Mouse (Mus musculus): ENCODE measurements around the gene Ano4. TPM values are rescaled to one million over a fixed set of nuclear protein-coding genes. Genes with fewer than 3 reads are reported as not detected.

The Ano4 gene
- polyA plus RNA-seq, 1 experiment: not detected

GRCm38 (mm10) chr10:89243808-89244207, 100.8 kb downstream of the Ano4 start:
- TF ChIP-seq GATA1 (IDR thresholded peaks at IDR 0.05; ENCODE audit: low read length): no peak

DNA sequence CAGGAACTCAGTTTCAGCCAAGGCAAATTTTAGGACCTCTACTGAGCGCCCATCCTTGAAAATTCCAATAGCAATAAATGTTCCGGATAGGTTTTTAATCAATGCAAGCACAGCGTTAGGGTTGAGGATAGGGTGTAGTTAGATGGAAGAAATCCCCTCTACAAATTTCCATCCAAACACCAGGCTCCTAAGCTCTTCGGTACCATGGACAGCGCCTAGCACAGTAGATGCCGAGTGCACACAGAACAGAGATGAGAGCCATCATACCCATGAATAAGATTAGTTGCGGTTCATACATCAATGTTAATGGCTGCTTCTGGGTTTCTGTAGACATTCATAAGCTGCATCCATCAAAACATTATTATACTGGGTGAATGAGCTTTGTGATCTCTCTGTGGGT, 120.0 kb downstream of the Ano4 start:
- no peak for TF ChIP-seq GATA1 (IDR thresholded peaks at IDR 0.05; ENCODE audit: low read length)

GRCm38 (mm10) chr10:89222284-89222989, 122.1 kb downstream of the Ano4 start:
- TF ChIP-seq GATA1 (IDR thresholded peaks at IDR 0.05; ENCODE audit: low read length): no peak

DNA sequence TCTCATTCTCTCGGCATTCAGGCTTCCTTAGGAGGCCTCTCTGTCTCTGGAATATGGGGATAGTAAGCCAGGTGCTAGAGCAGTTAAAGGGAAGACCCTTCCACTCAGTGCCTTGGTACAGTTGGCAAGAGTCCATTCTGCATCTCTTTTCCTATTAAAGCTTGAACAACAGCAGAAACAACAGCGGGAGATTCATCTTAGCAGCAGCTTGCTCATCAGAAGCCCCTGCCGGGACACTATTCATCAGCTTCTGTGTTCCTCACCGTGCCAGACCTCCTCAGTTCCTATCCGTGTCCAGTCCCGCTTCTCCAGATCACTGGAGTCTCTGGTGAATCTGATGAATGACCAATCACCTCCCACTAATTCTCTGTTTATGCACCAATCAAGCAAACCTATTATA, 128.5 kb downstream of the Ano4 start:
- no peak for TF ChIP-seq GATA1 (IDR thresholded peaks at IDR 0.05; ENCODE audit: low read length)

- no peak for TF ChIP-seq GATA1 (IDR thresholded peaks at IDR 0.05; ENCODE audit: low read length)
These were observed 138.7 kb downstream of the Ano4 start for GRCm38 (mm10) chr10:89205858-89206257.

- TF ChIP-seq GATA1 (IDR thresholded peaks at IDR 0.05; ENCODE audit: low read length): no peak
These were observed 148.1 kb downstream of the Ano4 start for GRCm38 (mm10) chr10:89196444-89196843.

DNA sequence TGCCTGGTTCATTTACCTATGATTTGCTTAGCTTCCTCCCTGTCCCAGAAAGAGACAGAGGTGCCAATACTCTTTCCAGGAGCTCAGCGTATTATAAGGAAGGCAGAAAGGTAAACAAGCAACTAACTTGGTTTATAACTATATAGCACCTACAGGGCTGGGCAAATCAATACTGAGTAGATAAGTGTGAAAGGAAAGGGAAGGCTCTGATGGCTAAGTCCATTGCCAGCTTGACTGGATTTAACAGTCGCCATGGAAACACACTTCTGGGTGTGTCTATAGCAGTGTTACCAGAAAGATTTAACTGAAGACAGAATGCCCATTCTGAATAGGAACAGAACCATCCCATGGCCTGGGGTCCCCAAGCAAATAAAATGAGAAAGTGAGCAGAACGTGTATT, 149.5 kb downstream of the Ano4 start:
- TF ChIP-seq GATA1 (IDR thresholded peaks at IDR 0.05; ENCODE audit: low read length): no peak

GRCm38 (mm10) chr10:89194440-89194839, 150.1 kb downstream of the Ano4 start:
- no peak for TF ChIP-seq GATA1 (IDR thresholded peaks at IDR 0.05; ENCODE audit: low read length)

- no peak for TF ChIP-seq GATA1 (IDR thresholded peaks at IDR 0.05; ENCODE audit: low read length)
These were observed 166.6 kb downstream of the Ano4 start for GRCm38 (mm10) chr10:89177921-89178320.

- no peak for TF ChIP-seq GATA1 (IDR thresholded peaks at IDR 0.05; ENCODE audit: low read length)
These were observed 180.0 kb downstream of the Ano4 start for GRCm38 (mm10) chr10:89164533-89164932.

- no peak for TF ChIP-seq GATA1 (IDR thresholded peaks at IDR 0.05; ENCODE audit: low read length)
These were observed 189.1 kb downstream of the Ano4 start for GRCm38 (mm10) chr10:89155502-89155901.

DNA sequence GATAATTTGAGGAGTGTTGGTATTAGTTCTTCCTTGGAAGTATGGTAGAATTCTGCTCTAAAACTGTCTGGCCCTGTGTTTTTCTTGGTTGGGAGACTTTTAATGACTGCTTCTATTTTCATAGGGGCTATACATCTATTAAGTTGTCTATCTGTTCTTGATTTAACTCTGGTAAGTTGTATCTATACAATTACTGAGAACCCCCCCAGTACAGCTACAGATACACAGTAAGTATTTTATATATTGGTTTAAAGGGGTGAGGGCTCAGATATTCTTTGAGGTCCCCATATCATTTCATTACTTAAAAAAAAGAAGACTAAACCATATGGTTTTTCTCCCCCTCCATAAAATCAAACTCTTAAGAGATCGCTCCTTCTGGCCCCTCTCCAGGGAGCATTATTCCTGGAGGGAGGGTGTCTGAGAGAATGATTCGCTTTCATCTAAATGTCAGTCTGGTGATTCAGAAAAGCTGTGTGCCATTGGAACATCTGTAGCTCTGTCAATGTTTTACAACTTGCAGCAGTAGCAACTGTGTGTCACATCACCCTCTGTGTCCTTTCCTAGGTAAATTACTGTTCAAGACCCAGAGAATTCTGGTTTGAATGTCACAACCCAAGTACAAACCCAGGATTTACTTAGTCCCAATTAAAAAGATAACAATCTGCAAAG, 189.6 kb downstream of the Ano4 start:
- no peak for TF ChIP-seq GATA1 (IDR thresholded peaks at IDR 0.05; ENCODE audit: low read length)

DNA sequence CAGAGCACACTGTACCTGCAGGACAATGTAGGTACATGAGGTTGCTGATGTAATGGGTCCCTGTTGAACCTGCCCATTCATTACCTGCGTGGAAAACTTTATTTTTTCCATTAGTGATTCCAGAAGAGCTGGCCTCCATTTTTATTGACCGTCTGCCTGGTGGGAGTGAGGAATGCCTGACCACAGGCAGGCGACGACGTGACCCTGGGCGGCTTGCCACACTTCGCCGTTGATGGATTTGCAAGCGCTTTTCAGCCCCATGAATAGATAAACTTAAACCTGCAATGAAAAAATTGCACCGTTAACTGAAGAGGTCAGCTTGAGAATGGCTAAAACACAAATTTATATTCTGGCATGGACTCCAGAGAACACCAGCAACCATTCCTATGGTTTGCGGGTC, 195.4 kb downstream of the Ano4 start:
- TF ChIP-seq GATA1 (IDR thresholded peaks at IDR 0.05; ENCODE audit: low read length): no peak

DNA sequence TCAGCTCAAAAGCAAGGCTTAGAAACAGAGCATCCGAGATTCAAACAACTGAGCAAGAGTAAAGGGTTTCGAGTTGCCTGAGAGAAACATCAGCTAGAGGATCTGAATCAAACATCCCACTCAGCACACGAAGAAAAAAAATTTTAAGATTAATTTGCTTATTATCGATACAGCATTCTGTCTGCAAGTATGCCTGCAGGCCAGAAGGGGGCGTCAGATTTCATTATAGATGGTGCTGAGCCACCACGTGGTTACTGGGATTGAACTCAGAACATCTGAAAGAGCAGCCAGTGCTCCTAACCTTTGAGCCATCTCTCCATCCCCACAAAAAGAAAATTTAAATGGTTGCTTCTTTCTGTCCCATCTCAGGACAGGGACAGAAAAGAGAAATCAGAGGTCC, 223.2 kb downstream of the Ano4 start:
- no peak for TF ChIP-seq GATA1 (IDR thresholded peaks at IDR 0.05; ENCODE audit: low read length)

DNA sequence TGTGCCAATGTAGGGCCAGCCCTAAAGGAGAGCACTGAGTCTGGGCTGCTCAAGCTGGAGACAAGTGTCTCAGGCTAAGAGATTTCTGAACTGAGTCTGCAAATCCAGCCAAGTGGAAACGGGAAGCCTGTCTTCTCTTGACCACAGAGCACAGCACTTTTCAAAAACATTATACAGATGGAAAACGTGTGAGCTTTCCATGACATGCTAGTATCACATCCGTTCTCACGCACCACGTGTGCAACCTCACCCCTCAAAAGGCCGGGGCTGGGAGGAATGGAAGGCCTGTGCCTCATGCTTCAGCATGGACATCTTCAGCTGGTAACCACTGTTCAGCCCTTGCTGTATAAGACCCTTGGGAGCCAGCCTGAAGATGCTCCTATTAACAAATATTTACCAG, 230.2 kb downstream of the Ano4 start:
- no peak for TF ChIP-seq GATA1 (IDR thresholded peaks at IDR 0.05; ENCODE audit: low read length)

DNA sequence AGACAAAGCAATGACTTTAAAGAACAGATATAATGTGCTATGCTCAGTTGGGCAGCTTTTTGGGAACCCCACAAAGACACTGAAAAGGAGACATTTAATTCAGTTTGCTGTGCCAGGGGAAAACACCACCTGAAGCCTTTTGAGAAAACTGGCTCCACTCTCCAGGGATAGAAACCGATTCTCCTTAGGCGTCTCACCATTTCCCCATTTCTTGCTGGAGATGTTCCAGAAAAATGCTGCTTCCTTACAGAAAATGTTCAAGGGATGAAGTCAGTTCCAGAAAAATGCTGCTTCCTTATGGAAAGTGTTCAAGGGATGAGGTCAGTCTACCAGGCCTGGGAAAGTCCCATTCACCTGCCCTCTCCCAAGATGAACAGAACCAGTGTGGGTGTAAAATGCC, 233.1 kb downstream of the Ano4 start:
- TF ChIP-seq GATA1 (IDR thresholded peaks at IDR 0.05; ENCODE audit: low read length): no peak

DNA sequence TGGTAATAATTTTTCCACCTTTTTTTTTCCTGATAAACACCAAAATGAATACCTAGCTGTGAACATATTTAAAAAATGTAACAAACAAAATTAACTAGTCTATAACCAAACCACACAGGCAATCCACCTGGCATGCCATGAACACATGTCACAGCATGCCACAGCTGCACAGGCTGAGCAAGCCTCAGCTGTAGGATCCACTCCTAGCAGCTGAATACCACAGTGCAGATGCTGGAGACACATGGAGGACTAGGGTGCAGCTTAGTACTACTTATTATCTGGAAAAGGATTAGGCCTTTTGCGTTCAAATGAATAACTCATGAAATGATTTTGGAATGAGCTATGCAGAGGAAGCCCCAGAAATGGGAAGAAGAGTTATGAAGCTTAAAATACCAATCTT, 233.6 kb downstream of the Ano4 start:
- no peak for TF ChIP-seq GATA1 (IDR thresholded peaks at IDR 0.05; ENCODE audit: low read length)

Data from G1E-ER4 (cell line).